Mouse (Mus musculus): ENCODE data around the gene Comt. TPM values are rescaled to one million over a fixed set of nuclear protein-coding genes. Genes with fewer than 3 reads are reported as not detected.

The Comt gene
- polyA plus RNA-seq, 1 experiment from 2014 or later: 60.1 TPM

DNA sequence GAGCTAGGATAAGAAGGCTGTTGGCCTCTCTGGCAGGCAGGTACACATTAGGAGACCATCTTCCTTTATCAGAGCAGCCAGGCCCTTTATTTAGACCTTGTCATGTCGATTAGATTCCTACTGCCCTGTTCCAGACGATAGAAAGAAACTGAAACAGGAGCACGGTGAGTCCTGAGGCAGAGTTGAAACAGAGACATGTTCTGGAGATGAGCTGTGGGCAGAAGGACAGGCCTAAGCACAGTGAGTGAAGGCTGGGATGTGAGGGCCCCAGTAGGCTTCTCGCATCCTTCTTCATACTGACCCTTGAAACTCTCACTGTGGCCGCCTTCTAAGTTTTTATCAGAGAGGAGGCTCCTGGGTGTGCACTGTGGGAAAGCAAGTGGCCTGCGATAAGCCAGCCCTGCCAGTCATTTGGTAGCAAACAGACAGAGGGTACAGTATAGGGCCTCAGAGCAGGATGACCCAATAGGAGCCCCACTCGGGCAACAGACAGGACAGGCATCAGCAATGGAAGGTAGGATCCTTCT is 1.9 kb upstream of the Comt start:
- Histone ChIP-seq H3K4me1 (peaks cover 39% of the 10 kb centered on the region), H3K27me3 (ENCODE audit: poor library complexity, severe bottlenecking) (no peaks in the 10 kb centered on the region), H3K27ac (peak overlapping the region; percentile 31; the same call in 1 of the 2 replicates), H3K4me3 (peak overlapping the region; percentile 5; the same call in 1 of the 2 replicates), H3K36me3 (replicated peaks) (peaks cover 11% of the 10 kb centered on the region), H3K9me3 (no peaks in the 10 kb centered on the region)
- 84% methylated on average over 7 of the region's 7 CpGs for WGBS
- DNase-seq (ENCODE audit: extremely low spot score, low spot score): no peak

DNA sequence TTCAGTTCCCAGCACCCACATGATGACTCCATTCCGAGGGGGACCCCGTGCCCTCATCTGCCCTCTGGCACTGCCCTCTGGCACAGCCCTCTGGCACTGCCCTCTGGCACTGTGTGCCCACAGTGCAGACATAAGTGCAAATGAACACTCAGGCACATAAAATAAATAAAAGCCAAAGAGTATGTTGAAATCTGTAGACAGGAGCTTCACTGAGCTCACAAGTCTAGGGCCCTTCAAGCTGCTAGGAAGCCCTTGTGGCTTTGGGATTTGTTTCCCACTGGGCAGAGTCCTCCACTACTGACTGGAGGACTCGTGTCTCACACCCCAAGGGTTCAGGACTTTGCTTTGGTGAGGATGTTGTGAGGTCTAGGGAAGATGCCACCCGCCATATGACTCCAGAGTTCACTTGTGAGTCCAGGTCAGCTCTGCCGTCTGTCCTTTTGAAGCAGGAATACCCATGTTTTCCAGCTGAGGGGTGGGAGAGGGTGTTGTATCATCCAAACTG is 1.4 kb upstream of the Comt start:
- H3K27ac ChIP-seq: 0 out of 2 replicates have a peak overlapping the region, but pooled peaks have one; percentile 31
- no peaks in the 10 kb centered on the region for H3K9me3 ChIP-seq
- DNase-seq (ENCODE audit: extremely low spot score, low spot score): no peak
- H3K36me3 ChIP-seq (replicated peaks): peaks cover 15% of the 10 kb centered on the region
- H3K4me1 ChIP-seq: peaks cover 41% of the 10 kb centered on the region
- H3K27me3 ChIP-seq (ENCODE audit: poor library complexity, severe bottlenecking): no peaks in the 10 kb centered on the region
- WGBS: 81% methylated on average over 5 of the region's 5 CpGs
- no peak overlapping the region for H3K4me3 ChIP-seq

DNA sequence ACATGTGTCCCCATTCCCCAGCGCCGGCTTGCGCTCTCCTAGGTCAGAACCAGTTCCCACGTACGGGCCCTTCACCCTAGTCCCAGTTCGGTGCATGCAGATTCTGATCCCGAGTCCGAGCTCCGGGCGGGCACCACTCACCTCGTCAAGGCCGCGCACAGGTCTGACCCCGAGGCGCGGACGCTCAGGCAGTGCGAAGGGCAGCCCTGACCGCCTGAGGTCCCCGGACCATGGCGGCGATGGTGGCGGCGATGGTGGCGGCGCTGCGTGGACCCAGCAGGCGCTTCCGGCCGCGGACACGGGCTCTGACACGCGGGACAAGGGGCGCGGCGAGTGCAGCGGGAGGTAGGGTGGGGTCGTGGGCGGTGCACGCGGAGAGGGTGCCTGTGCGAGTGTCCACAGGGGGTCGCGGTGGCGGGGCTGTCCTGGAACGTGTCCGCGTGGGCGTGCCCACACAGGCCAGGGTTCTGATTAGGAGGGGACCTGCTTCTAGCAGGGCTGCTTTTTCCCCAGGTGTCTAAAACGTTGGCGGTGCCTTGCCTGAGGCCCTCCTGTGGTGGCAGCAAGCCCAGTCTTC is 349 bp downstream of the Comt start, which contains the start of gene Txnrd2:
Txnrd2 (plus strand) TSS at position 170 of the 577 bp plus-strand sequence.
- Histone ChIP-seq H3K4me1 (peaks cover 41% of the 10 kb centered on the region), H3K4me3 (peak within 1 kb of the TSS; percentile 88), H3K27ac (peak within 1 kb of the TSS; percentile 96), H3K36me3 (replicated peaks) (peaks cover 26% of the 10 kb centered on the region), H3K9me3 (no peaks in the 10 kb centered on the region), H3K27me3 (ENCODE audit: poor library complexity, severe bottlenecking) (no peaks in the 10 kb centered on the region)
- under 1% methylated on average over 52 of the region's 52 CpGs for WGBS
- DNase-seq (ENCODE audit: extremely low spot score, low spot score): peak; percentile 72

DNA sequence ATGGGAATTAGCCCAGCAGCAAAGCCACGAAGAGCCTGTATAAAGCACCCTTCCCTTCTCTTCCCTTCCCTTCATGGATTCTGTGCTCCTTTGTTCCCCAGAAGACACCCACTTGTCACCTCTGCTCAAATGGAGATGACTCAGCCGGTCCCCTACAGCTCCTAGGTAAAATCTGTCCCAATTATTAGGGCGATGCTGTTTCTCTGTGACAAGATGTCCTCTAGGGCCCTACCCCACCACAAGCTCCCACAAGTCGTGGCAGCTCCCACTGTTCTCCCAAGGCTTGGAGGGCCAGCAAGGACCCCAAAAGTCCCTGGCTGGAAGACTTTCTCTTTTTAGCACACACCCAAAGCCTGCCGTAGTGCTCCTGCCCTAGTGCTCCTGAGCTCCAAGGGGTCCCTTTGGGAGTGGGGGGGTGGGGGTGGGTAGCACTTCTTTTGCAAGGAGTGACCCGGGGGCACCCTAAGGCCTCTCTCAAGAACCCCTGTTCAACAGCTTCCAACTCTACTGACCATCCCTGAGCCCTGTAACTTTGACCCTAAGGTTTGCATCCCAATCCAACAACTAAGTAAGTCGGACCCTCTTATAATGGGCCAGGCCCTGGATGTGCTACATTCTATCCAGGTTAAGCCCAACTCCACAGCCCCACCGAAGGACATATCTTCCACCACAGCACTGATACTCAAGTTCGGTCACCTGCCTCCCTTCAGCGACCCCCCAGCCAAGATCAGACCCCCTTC is 1.0 kb downstream of the Comt start:
- Histone ChIP-seq H3K4me3 (peak overlapping the region; percentile 88), H3K27ac (peak overlapping the region; percentile 96)
- no peak for DNase-seq (ENCODE audit: extremely low spot score, low spot score)

DNA sequence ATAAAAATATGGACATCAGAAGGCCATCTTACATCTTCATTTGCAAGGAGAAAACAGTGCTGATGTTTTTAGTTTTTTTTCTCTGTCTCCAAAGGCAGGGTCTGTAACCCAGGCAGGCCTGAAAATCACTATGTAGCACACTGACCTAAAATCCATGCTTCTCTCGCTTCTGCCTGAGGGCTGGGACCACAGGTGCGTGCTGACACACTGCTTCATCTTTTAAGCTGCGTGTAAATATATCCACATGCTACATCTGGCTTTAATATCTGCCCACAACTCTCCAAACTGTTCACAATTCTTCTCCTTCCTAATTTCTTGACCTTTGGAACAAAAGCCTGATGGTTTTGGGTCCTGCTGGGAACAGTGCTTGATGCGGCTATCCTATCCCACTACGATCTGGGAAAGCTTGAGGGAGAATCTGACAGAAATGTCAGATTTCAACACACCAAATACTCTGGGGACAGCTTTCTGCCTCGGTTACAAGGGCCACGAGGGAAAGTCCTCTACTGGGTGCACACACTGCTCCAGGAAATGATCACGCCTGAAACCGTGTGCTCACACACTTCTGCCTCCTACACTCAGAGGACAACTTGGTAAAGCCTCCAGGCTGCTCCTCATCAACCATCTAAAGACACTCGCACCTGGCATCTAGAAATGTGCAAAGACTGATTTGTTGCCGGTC is 2.1 kb downstream of the Comt start:
- Histone ChIP-seq H3K4me1 (peaks cover 47% of the 10 kb centered on the region), H3K27me3 (ENCODE audit: poor library complexity, severe bottlenecking) (no peaks in the 10 kb centered on the region), H3K27ac (no peak overlapping the region), H3K36me3 (replicated peaks) (peaks cover 37% of the 10 kb centered on the region), H3K4me3 (no peak overlapping the region), H3K9me3 (no peaks in the 10 kb centered on the region)
- no peak for DNase-seq (ENCODE audit: extremely low spot score, low spot score)
- WGBS: 74% methylated on average over 11 of the region's 11 CpGs

More for the DNA sequence above, 1.0 kb downstream of the Comt start:
- 38% methylated on average over 10 of the region's 10 CpGs for WGBS
- no peaks in the 10 kb centered on the region for H3K9me3 ChIP-seq
- H3K27me3 ChIP-seq (ENCODE audit: poor library complexity, severe bottlenecking): no peaks in the 10 kb centered on the region
- peaks cover 45% of the 10 kb centered on the region for H3K4me1 ChIP-seq
- H3K36me3 ChIP-seq (replicated peaks): peaks cover 31% of the 10 kb centered on the region

DNA sequence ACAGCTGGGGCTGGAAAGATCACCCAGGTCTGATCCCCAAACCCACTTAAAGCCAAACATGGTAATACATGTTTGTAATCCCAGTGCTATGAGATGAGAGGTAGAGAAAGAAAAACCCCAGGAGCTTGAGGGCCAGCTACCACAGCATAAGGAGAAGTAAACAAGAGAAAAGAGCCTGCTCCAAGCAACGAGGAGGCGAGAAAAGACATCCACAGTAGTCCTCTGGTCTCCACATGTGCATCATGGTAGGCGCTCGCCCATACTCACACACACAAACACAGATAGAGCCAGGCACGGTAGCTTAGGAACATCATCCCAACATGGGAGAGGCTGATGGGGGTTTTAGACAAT is 2.8 kb downstream of the Comt start:
- Histone ChIP-seq H3K4me3 (no peak overlapping the region), H3K36me3 (replicated peaks) (peaks cover 41% of the 10 kb centered on the region), H3K4me1 (peaks cover 47% of the 10 kb centered on the region), H3K27ac (peak overlapping the region; percentile 25; the same call in 1 of the 2 replicates), H3K9me3 (no peaks in the 10 kb centered on the region), H3K27me3 (ENCODE audit: poor library complexity, severe bottlenecking) (no peaks in the 10 kb centered on the region)
- WGBS: 86% methylated on average over 5 of the region's 5 CpGs
- no peak for DNase-seq (ENCODE audit: extremely low spot score, low spot score)

DNA sequence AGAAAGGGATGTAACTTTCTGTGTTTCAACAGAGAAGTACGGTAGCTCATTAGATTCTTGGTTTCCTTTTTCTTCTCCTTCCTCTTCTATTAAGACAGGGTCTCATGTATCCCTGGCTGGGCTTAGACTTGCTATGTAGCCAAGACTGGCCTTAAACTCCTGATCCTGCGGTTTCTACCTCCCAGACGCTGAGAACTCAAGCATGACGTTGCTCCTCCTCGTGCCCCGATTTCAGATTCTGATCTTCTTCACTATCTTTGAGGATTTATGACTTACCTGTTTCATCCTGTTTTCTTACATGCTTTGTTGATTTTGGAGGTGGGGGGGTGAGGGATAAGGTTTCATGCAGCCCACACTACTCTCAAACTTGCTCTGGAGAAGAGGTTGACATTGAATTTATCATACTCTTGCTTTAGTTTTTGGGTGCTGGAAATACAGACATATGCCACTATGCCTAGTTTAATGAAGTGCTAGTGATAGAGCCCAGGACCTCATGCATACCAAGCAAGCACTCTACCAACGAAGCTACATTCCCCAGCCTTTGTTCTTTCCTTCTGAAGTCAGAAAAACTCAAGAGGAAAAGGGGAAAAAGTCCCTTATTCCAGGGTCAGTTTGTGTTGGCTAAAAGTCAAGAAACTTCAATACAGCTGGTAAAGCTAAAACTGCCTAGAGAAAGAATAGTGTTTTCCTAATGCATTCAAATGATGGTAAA is 3.3 kb downstream of the Comt start:
- H3K36me3 ChIP-seq (replicated peaks): peaks cover 45% of the 10 kb centered on the region
- H3K27ac ChIP-seq: no peak overlapping the region
- H3K9me3 ChIP-seq: no peaks in the 10 kb centered on the region
- H3K4me1 ChIP-seq: peaks cover 47% of the 10 kb centered on the region
- H3K4me3 ChIP-seq: no peak overlapping the region
- no peak for DNase-seq (ENCODE audit: extremely low spot score, low spot score)
- WGBS: 91% methylated on average over 7 of the region's 7 CpGs
- no peaks in the 10 kb centered on the region for H3K27me3 ChIP-seq (ENCODE audit: poor library complexity, severe bottlenecking)

DNA sequence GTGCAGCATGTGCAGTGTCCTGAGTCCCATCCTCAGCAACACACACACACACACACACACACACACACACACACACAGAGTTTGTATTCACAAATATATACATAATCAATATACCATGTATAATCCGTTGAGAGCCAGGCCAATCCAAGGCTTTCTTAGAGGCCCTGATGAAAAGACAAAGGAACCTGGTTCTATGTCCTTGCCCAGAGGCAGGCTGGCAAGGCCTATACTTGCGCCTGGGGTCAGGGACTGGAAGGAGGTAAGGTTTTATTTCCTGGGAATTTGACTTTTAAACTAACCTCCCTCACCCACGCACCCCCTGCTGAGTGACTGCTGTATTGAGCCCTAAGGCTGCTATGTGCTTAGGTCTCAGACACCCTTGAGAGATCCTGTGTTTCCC is 6.1 kb downstream of the Comt start:
- H3K4me1 ChIP-seq: peaks cover 28% of the 10 kb centered on the region
- no peak overlapping the region for H3K4me3 ChIP-seq
- 71% methylated on average over 3 of the region's 3 CpGs for WGBS
- H3K9me3 ChIP-seq: no peaks in the 10 kb centered on the region
- no peaks in the 10 kb centered on the region for H3K27me3 ChIP-seq (ENCODE audit: poor library complexity, severe bottlenecking)
- DNase-seq (ENCODE audit: extremely low spot score, low spot score): no peak
- H3K27ac ChIP-seq: no peak overlapping the region
- peaks cover 65% of the 10 kb centered on the region for H3K36me3 ChIP-seq (replicated peaks)

DNA sequence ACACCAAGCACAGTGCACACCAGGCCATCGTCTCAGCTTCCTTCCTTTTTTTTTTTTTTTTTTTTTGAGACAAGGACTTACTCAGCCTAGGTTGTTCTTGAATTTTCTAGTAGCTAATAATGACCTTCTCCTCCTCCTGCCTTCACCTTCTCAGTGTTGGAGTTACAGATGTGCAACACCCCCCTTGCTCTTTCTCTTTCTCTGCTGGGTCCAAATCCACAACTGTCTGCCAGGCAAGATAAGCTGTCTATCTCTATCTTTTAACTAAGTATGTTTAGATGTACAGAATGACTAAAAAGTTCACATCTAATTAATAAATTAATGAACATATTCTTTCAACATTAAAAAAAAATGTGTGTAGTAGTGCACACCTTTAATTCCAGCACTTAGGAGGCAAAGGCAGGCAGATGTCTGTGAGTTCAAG is 7.0 kb downstream of the Comt start:
- H3K4me1 ChIP-seq: peaks cover 19% of the 10 kb centered on the region
- no peaks in the 10 kb centered on the region for H3K27me3 ChIP-seq (ENCODE audit: poor library complexity, severe bottlenecking)
- WGBS: 86% methylated on average over 1 of the region's 1 CpGs
- no peak overlapping the region for H3K4me3 ChIP-seq
- DNase-seq (ENCODE audit: extremely low spot score, low spot score): no peak
- H3K27ac ChIP-seq: no peak overlapping the region
- peaks cover 74% of the 10 kb centered on the region for H3K36me3 ChIP-seq (replicated peaks)
- H3K9me3 ChIP-seq: no peaks in the 10 kb centered on the region

DNA sequence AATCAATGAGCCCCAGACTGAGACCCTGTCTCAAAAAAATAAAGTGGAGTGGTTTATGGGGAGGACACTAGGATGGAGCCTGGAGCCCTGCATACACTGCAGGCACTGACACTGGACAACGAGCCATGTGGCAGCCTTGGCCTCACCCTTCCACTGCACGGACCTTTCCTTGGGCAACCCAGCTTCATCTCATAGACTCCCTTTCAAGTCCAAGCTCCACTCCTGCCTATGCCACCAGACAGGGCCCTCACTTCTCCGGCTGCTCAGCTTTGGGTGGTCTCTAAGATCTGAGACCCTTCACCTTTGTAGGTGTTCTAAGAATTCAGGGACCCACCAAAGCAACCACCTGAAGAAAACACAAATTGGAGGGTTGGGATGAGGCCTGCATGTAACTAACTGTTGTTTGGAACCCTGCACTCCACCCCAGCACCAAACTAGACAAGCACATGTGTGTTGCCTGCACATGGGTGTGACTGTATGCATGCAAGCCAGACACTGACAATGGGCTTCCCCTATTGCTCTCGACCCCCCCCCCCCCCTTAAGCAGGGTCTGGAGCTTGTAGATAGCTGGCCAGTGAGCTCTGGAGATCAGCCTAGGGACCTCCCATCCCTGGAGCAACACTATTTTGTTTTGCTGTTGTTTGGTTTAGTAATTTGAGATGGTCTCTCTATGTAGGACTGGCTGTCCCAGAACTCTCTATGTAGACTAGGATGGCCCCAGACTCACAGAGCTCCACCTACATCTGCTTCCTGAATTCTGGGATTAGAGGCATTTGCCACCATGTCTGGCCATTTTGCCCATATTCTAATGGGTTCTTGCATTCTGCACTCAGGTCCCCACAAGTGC is 7.7 kb downstream of the Comt start:
- H3K4me3 ChIP-seq: no peak overlapping the region
- WGBS: 89% methylated on average over 4 of the region's 4 CpGs
- H3K9me3 ChIP-seq: no peaks in the 10 kb centered on the region
- H3K36me3 ChIP-seq (replicated peaks): peaks cover 76% of the 10 kb centered on the region
- peaks cover 12% of the 10 kb centered on the region for H3K4me1 ChIP-seq
- no peak overlapping the region for H3K27ac ChIP-seq
- no peak for DNase-seq (ENCODE audit: extremely low spot score, low spot score)
- H3K27me3 ChIP-seq (ENCODE audit: poor library complexity, severe bottlenecking): no peaks in the 10 kb centered on the region

DNA sequence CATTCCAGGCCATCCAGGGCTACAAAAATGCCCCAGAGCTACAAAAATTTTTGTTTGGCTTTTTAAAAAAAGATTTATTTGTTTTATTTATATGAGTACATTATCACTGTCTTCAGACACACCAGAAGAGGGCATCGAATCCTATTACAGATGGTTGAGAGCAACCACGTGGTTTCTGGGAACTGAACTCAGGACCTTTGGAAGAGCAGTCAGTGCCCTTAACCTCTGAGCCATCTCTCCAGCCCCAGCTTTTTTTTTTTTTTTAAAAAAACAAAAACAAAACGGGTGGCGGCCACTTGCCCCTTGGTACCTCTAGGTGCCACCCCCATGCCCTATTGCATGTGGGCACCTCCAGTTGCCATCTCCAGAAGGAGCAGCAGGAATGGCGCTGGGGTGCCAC is 9.2 kb downstream of the Comt start:
- 89% methylated on average over 5 of the region's 5 CpGs for WGBS
- no peak for DNase-seq (ENCODE audit: extremely low spot score, low spot score)
- Histone ChIP-seq H3K9me3 (no peaks in the 10 kb centered on the region), H3K4me1 (peaks cover 6% of the 10 kb centered on the region; the same call in 1 of the 2 replicates), H3K4me3 (no peak overlapping the region), H3K27me3 (ENCODE audit: poor library complexity, severe bottlenecking) (no peaks in the 10 kb centered on the region), H3K36me3 (replicated peaks) (peaks cover 70% of the 10 kb centered on the region), H3K27ac (no peak overlapping the region)

Measured in forebrain, embryonic 10.5 days (tissue).